Mouse (Mus musculus) ovary, adult 10 weeks (tissue): ENCODE results near the gene Gm10775. TPM values are rescaled to one million over a fixed set of nuclear protein-coding genes. Genes with fewer than 3 reads are reported as not detected.

Experiments used
- polyA plus RNA-seq: library from polyadenylated mRNA; stranded (reverse); fragments of 350-450 nt; fragmentation: Illumina TruSeq; extraction: RNeasy Lipid Tissue Mini Kit (QIAGEN cat#74804); gene quantifications from one replicate; pipeline ENCODE4 v1.2.3, GENCODE M21; 2014

Gm10775 gene
- polyA plus RNA-seq = not detected

DNA sequence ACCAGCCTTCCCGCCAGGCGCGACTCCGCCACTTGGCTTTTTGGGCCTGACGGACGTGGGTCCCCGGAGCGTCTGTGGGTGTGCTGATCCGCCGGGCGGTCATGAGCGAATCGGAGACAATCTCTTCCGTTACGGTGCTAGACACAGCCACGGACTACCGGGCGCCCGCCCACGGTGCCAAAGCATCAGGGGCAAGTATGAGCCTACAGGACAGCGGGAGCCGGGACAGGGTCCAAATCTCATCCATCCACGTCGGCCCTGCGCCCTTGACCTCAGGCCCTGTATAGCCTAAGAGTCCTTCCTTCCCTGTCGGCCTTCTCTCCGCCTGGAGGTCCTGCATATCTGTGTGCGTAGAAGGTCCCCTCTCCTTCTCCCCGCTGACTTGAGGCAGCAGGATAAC is at the start of gene Gm10775:
Gene Gm10775 (plus strand): TSS at position 301 of the 400 bp plus-strand sequence.

DNA sequence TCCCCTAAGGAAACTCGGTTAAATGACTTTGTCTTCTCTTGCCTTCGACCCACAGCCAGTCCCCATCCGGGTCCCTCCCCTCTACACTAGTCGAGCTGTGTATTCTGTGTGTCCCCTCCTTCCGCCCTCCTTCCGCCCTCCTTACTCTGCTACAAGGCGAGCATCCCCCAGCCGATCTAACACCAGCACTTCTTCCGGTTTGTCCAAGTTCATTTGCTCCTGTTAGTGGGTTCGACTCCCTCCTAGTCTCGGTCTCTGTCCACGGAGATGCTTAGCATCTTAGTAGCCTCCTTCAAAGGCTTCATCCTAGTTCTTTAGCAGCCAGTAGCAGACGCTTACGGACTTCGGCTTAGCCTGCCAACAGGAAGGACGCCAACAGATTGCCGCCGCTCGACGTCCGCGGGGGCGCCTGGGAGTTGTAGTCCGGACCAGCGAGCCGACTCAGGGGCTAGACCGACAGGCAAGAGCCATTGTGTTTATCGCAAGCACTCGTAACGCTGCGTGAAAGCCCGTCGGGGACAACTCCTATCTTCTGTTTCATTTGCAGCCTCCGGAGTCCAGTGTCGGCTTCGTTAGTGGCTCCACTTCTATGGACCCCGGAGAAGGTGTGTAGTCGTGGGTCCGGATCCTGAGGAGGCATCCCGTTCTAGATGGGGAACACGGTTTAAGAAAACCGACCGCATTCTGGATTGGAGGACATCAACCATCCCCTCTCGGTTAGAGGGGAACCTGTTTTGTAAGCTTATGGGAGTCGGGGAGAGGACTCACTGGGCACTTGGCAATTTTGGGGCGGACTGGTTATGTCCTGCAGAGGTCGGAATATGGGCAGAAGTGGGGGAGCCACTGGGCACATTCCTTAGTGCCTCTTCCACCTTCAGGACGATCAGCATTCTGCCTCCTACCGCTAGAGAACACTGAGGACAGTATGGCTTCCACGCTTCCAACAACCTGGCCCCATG is 19.3 kb downstream of the Gm10775 start, which contains the start of gene Zfp369:
Gene Zfp369 (plus strand): TSS at position 432 of the 959 bp plus-strand sequence.

Other genes with a start within 250 kb of the Gm10775 start
- gene Spata31d1c, start 226.5 kb upstream of the Gm10775 start, polyA plus RNA-seq = not detected
- not detected for gene Prss47, start 206.8 kb upstream of the Gm10775 start, polyA plus RNA-seq
- 116 TPM for gene Mfsd14b, start 146.6 kb upstream of the Gm10775 start, polyA plus RNA-seq
- gene Olfr465-ps1, start 121.5 kb upstream of the Gm10775 start, polyA plus RNA-seq = not detected
- gene Olfr466, start 109.3 kb upstream of the Gm10775 start, polyA plus RNA-seq = not detected
- gene Nlrp4f, start 53.6 kb upstream of the Gm10775 start, polyA plus RNA-seq = 88.2 TPM
- 50.1 TPM for gene Zfp369, start 19.3 kb downstream of the Gm10775 start, polyA plus RNA-seq